In the genomic region with DNA sequence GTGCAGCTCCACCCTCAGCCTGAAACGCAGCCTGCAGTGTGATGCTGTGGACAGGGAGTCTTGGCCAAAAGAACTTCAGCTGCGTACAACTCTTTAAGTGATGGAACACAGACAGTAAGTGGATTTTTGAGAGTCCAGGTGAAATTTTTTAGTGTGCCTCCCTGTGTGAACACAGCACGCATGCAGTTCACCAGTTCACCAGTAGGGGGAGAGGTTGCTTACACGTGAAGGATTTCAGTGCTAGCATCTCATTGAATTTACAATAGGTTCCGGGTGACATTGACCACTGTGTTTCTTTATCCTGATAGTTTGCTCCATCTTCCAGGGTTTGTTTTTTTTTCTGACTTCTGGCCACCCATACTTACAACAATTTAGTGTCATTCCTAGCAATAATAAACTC, we compare ENCODE assay signal across 9 mouse cellular contexts. TPM values are rescaled to one million over a fixed set of nuclear protein-coding genes. Genes with fewer than 3 reads are reported as not detected.
DNase-seq lines count a peak whose midpoint lies in the region; ATAC-seq and TF ChIP-seq lines count a peak whose summit lies in the region.
"Had no signal": no experiment of that assay in that cellular context is flagged by ENCODE, and none has a peak within 500 bp of the region (broad histone marks: within the 10 kb centered on the region; RNA-seq: fewer than 3 reads in every experiment).

No protein-coding gene starts in this region.

- no peak; a peak in 1 of 4 replicates for TF ChIP-seq EP300 in MEL (IDR thresholded peaks at IDR 0.05; ENCODE audit: low read depth in 1 of 2, low read length in 2 of 2)

- no peaks in the 10 kb centered on the region for H3K79me2 ChIP-seq in MEL (ENCODE audit: control insufficient read depth, insufficient read depth, low read length, poor library complexity)

- ATAC-seq in monocyte, adult 5-6 weeks (replicated peaks; ENCODE audit: insufficient number of reproducible peaks, low FRiP score, low TSS enrichment, poor library complexity, severe bottlenecking), result peak; percentile 50; the same call in 1 of the 2 replicates
- ATAC-seq in stomach, embryonic 15.5 days (ENCODE audit: insufficient read depth, low FRiP score, low read depth), result peak; percentile 50; the same call in 1 of the 2 replicates

- intact Hi-C loops in heart, postnatal 25 days (cut with DNase I), result loop anchor here (5.0 kb wide), 2 partner anchors 50 to 70 kb away; partner anchors contain the start of gene Med23
- intact Hi-C loops in gastrocnemius, postnatal 14 days (cut with DNase I; ENCODE audit: low total_unique reads), result no loop called here

- H3K4me2 ChIP-seq in stomach, embryonic 15.5 days, result no peak overlapping the region
- H3K4me2 ChIP-seq: embryonic facial prominence, embryonic 12.5 days had no signal

- H3K27ac ChIP-seq in MEL (ENCODE audit: control insufficient read depth, low read depth, low read length), result no peak overlapping the region
- H3K27ac ChIP-seq in stomach, embryonic 15.5 days, result no peak overlapping the region
- H3K27ac ChIP-seq: embryonic facial prominence, embryonic 12.5 days had no signal

- no peak for TF ChIP-seq POLR2A in MEL (IDR thresholded peaks at IDR 0.05; ENCODE audit: control insufficient read depth in 1 of 2, insufficient read depth in 1 of 2, low read depth in 1 of 2, low read length in 2 of 2, poor library complexity in 1 of 2)

- peak overlapping the region; percentile 2 to 28; a peak in 3 of 4 replicates for H3K4me3 ChIP-seq in MEL (ENCODE audit: control insufficient read depth in 1 of 2, insufficient read depth in 1 of 2, low read depth in 2 of 2, low read length in 2 of 2)
- H3K4me3 ChIP-seq in stomach, embryonic 15.5 days (replicated peaks), result no peak overlapping the region
- H3K4me3 ChIP-seq: embryonic facial prominence, embryonic 12.5 days had no signal

- peak; percentile 59 for DNase-seq in heart, adult 8-10 months (ENCODE audit: low spot score)
- DNase-seq in heart, postnatal 25 days (ENCODE audit: low spot score), result no peak
- peak; percentile 81 for DNase-seq in MEL (ENCODE audit: low read depth, low spot score)
- peak; percentile 42 for DNase-seq in cerebellum, adult 8-10 months
- DNase-seq in gastrocnemius, postnatal 14 days, result peak; percentile 70
- peak; percentile 40 to 74 for DNase-seq in left cerebral cortex, adult 18-20 months (ENCODE audit: low spot score in 2 of 2)

- WGBS in stomach, embryonic 15.5 days, result 47% methylated on average over 5 of the region's 5 CpGs

- H3K36me3 ChIP-seq in MEL (ENCODE audit: control insufficient read depth in 1 of 2, insufficient read depth in 2 of 2, low read length in 2 of 2), result no peaks in the 10 kb centered on the region; a peak in 1 of 4 replicates
- no peaks in the 10 kb centered on the region for H3K36me3 ChIP-seq in stomach, embryonic 15.5 days
- H3K36me3 ChIP-seq: embryonic facial prominence, embryonic 12.5 days had no signal

- TF ChIP-seq CTCF in MEL (IDR thresholded peaks at IDR 0.05 in 2 of 3, conservative IDR thresholded peaks at IDR 0.05 in 1 of 3; ENCODE audit: control insufficient read depth in 1 of 3, insufficient read depth in 1 of 3, low read depth in 2 of 3, low read length in 3 of 3, poor library complexity in 1 of 3, severe bottlenecking in 1 of 3), result peak; percentile 72 to 99 (median 86)

- H3K9ac ChIP-seq in MEL (ENCODE audit: control insufficient read depth, low read depth, low read length, poor library complexity, severe bottlenecking), result peak overlapping the region; percentile 39
- H3K9ac ChIP-seq in stomach, embryonic 15.5 days, result no peak overlapping the region
- H3K9ac ChIP-seq: embryonic facial prominence, embryonic 12.5 days had no signal

- H3K4me1 ChIP-seq in MEL (ENCODE audit: control insufficient read depth in 1 of 2, insufficient read depth in 2 of 2, low read length in 2 of 2), result peaks cover 4 to 15% of the 10 kb centered on the region in 2 experiments
- H3K4me1 ChIP-seq in stomach, embryonic 15.5 days, result no peaks in the 10 kb centered on the region
- H3K4me1 ChIP-seq: embryonic facial prominence, embryonic 12.5 days had no signal

- TF ChIP-seq RAD21 in MEL (IDR thresholded peaks at IDR 0.05; ENCODE audit: low read depth, low read length), result peak; percentile 67

- H3K9me3 ChIP-seq in MEL (replicated peaks; ENCODE audit: insufficient read depth, low read length), result no peaks in the 10 kb centered on the region
- no peaks in the 10 kb centered on the region for H3K9me3 ChIP-seq in stomach, embryonic 15.5 days
- H3K9me3 ChIP-seq: embryonic facial prominence, embryonic 12.5 days had no signal

- no peaks in the 10 kb centered on the region for H3K27me3 ChIP-seq in MEL (ENCODE audit: control insufficient read depth in 1 of 2, insufficient read depth in 2 of 2, low read length in 2 of 2)
- no peaks in the 10 kb centered on the region for H3K27me3 ChIP-seq in stomach, embryonic 15.5 days (replicated peaks)
- H3K27me3 ChIP-seq: embryonic facial prominence, embryonic 12.5 days had no signal

TF ChIP-seq in MEL, 35 proteins besides CTCF, POLR2A, EP300 and RAD21:
- TF ChIP-seq HCFC1 (IDR thresholded peaks at IDR 0.05; ENCODE audit: low read depth, low read length) (no peak), SMC3 (IDR thresholded peaks at IDR 0.05; ENCODE audit: low read depth, low read length) (peak; percentile 61), TBP (IDR thresholded peaks at IDR 0.05; ENCODE audit: low read depth, low read length) (no peak), SIN3A (IDR thresholded peaks at IDR 0.05; ENCODE audit: low read length) (no peak), TCF12 (IDR thresholded peaks at IDR 0.05; ENCODE audit: low read depth, low read length) (no peak), NELFE (IDR thresholded peaks at IDR 0.05; ENCODE audit: low read depth, low read length) (no peak), JUND (IDR thresholded peaks at IDR 0.05; ENCODE audit: low read depth, low read length) (no peak), ELF1 (IDR thresholded peaks at IDR 0.05; ENCODE audit: low read depth, low read length) (no peak), CHD2 (IDR thresholded peaks at IDR 0.05; ENCODE audit: low read length) (no peak), MXI1 (IDR thresholded peaks at IDR 0.05; ENCODE audit: low read depth, low read length) (no peak), RCOR1 (IDR thresholded peaks at IDR 0.05; ENCODE audit: low read depth, low read length) (no peak), ETS1 (IDR thresholded peaks at IDR 0.05; ENCODE audit: low read depth, low read length) (no peak), GATA1 (IDR thresholded peaks at IDR 0.05; ENCODE audit: low read depth, low read length) (no peak), MAZ (IDR thresholded peaks at IDR 0.05; ENCODE audit: low read depth, low read length) (no peak), BHLHE40 (IDR thresholded peaks at IDR 0.05; ENCODE audit: borderline replicate concordance, low read depth, low read length) (peak; percentile 55; the same call in 1 of the 2 replicates), USF1 (IDR thresholded peaks at IDR 0.05; ENCODE audit: low read depth, low read length) (no peak), CHD1 (IDR thresholded peaks at IDR 0.05; ENCODE audit: low read depth, low read length) (no peak), USF2 (IDR thresholded peaks at IDR 0.05; ENCODE audit: borderline replicate concordance in 1 of 2, insufficient read depth in 1 of 2, low read depth in 1 of 2, low read length in 2 of 2) (no peak), POLR2AphosphoS2 (IDR thresholded peaks at IDR 0.05; ENCODE audit: low read length) (no peak), ZNF384 (IDR thresholded peaks at IDR 0.05; ENCODE audit: low read depth, low read length) (no peak), E2F4 (IDR thresholded peaks at IDR 0.05; ENCODE audit: borderline replicate concordance, low read depth, low read length) (no peak), NRF1 (IDR thresholded peaks at IDR 0.05; ENCODE audit: insufficient read depth, low read depth, low read length, poor library complexity, severe bottlenecking) (no peak), MAFK (IDR thresholded peaks at IDR 0.05; ENCODE audit: borderline replicate concordance, low read depth, low read length) (no peak), UBTF (IDR thresholded peaks at IDR 0.05; ENCODE audit: borderline replicate concordance, insufficient read depth, low read depth, low read length) (no peak), MYC (IDR thresholded peaks at IDR 0.05; ENCODE audit: low read depth, low read length) (0 out of 2 replicates have a peak, but pooled peaks have one; percentile 71), ZC3H11A (IDR thresholded peaks at IDR 0.05; ENCODE audit: low read depth, low read length) (peak; percentile 50), ZMIZ1 (IDR thresholded peaks at IDR 0.05; ENCODE audit: low read depth, low read length) (no peak), TAL1 (IDR thresholded peaks at IDR 0.05; ENCODE audit: low read length) (no peak), MYB (IDR thresholded peaks at IDR 0.05; ENCODE audit: low read depth, low read length) (no peak), GABPA (IDR thresholded peaks at IDR 0.05; ENCODE audit: low read depth, low read length) (no peak), MEF2A (IDR thresholded peaks at IDR 0.05; ENCODE audit: extremely low read depth, insufficient replicate concordance, low read depth, low read length, poor library complexity, severe bottlenecking) (no peak), KAT2A (conservative IDR thresholded peaks at IDR 0.05; ENCODE audit: low read depth, low read length) (no peak), ZKSCAN1 (IDR thresholded peaks at IDR 0.05; ENCODE audit: low read depth, low read length) (no peak), POLR2AphosphoS5 (IDR thresholded peaks at IDR 0.05; ENCODE audit: borderline replicate concordance, low read depth, low read length) (no peak), MAX (IDR thresholded peaks at IDR 0.05; ENCODE audit: low read length) (0 out of 2 replicates have a peak, but pooled peaks have one; percentile 42)

RNA-seq across cellular contexts. Expression of gene Enpp3, which starts 45.4 kb away (rescaled TPM):
- total RNA-seq in heart, adult 8-10 months (2022), result 1 to 10 TPM; 1.6 to 3.5 (median 2.8) TPM
- total RNA-seq in heart, postnatal 25 days (2021), result 1 to 10 TPM; 2.9 to 4.7 TPM
- total RNA-seq in MEL (2012; rRNA removed), result 0.08 and 0.16 TPM in 2 replicates
- polyA plus RNA-seq in MEL (2012; ENCODE audit: insufficient read depth in 1 of 2, insufficient read length in 2 of 2, low read depth in 1 of 2, low replicate concordance in 2 of 2, missing spikeins in 1 of 2), result under 1 TPM in 1 of 2 experiments, not detected in 1; 0.22 TPM
- 1 to 10 TPM; 5.5 to 7.5 TPM for total RNA-seq in gastrocnemius, postnatal 14 days (2021)
- total RNA-seq in left cerebral cortex, adult 18-20 months (2021), result under 1 TPM; 0.35 TPM
- total RNA-seq in monocyte, adult 5-6 weeks (2017), result not detected in 3 replicates
- polyA plus RNA-seq in stomach, embryonic 15.5 days (2015; fragmentation: Nextera tagmentation; extraction: Ambion mirVana), result 6.9 and 9.5 TPM in 2 replicates
